Mouse (Mus musculus) T-helper 1 cell (primary cell): ENCODE measurements around the gene Phf12.

Source experiments
- in situ Hi-C: fragments of 300-600 bp; cut with MboI, MseI; formaldehyde crosslinking; loops from one replicate; pipeline ENCODE4 v1.15.1; 2025; ENCODE audit warnings: high pct_unique_total_duplicates

Phf12 gene

DNA sequence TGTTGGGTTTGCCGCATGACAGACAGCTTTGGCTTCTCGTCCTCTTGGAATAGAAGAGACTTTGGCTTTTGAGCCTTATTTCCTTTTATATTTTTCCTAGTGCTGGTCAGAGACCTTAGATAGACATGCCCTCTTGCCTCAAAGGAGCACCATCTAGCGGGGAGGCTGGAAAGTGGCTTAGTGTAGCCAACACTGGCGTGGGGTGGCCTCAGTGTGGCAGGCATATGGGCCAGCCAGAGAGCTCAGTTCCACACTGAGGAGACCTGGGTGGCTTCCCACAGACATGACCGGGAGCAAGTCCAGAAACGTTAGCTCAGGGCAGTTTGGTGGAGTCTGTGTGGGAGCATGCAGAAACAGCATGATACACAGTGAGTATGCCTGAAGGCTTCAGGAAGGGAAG lies 11.8 kb upstream of the Phf12 start:
- in situ Hi-C loops, result no loop called here

DNA sequence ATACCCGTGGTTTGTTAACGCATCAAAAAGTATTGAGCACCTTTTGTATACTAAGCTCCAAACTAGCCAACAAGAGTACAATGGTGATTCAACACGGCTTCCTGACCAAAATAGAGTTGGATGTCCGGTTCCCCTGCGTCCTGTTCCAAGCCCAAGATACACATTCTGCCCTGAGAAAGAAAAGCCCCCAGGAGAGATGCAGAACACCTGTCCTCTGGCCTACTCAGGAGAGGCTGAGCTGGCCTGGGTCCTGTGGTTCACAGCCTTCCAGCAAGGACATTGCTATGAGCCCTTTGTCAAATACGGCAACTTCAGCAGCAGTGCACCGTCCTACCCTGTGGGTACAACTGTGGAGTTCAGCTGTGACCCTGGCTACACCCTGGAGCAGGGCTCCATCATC lies 9.0 kb upstream of the Phf12 start:
- in situ Hi-C loops, result no loop called here

- in situ Hi-C loops, result no loop called here
Observed at GRCm38 (mm10) chr11:77974325-77974724, 8.2 kb upstream of the Phf12 start.

DNA sequence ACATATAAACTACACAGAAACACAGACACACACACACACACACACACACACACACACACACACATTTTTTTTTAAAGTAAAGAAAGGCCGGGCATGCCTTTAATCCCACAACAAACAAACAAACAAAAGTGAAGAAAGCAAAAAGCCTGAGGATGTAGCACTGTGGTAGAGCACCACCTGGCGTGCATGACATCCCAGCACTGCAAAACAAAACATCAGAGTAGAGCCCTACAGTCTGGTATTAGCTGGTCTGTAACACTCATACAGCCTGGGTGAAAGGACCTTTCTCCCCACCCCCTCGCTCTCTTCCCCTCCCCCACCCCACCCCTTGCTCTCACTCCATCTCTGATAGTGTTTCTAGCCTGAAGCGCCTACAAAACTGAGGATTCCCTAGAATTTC lies 6.7 kb upstream of the Phf12 start:
- in situ Hi-C loops, result no loop called here

GRCm38 (mm10) chr11:77978161-77978560 lies 4.4 kb upstream of the Phf12 start:
- in situ Hi-C loops, result no loop called here

DNA sequence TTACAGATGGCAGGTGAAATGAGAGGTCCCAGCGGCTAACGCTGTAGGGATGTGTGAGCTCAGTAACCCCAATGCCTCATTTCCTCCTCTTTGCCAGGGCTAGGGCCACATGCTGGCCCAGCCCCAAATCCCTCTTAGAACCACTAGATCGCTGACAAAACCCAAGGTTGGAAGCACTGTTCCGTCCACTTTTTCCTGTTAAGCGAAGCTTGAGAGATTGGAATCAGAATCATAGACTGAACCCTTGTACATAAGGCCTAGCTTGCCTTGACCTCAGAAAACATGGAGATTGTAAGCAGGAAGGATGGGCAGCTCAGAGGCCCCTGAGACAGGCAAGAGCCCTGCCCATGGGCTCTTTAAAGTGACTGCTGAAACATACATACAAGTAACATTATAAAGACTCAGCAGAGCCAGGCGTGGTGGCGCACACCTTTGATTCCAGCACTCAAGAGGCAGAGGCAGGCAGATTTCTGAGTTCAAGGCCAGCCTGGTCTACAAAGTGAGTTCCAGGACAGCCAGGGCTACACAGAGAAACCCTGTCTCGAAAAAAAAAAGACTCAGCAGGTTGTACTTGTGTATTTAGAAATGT lies 3.2 kb upstream of the Phf12 start:
- in situ Hi-C loops, result no loop called here

- in situ Hi-C loops, result no loop called here
Observed at GRCm38 (mm10) chr11:77980281-77981204, 2.0 kb upstream of the Phf12 start.

DNA sequence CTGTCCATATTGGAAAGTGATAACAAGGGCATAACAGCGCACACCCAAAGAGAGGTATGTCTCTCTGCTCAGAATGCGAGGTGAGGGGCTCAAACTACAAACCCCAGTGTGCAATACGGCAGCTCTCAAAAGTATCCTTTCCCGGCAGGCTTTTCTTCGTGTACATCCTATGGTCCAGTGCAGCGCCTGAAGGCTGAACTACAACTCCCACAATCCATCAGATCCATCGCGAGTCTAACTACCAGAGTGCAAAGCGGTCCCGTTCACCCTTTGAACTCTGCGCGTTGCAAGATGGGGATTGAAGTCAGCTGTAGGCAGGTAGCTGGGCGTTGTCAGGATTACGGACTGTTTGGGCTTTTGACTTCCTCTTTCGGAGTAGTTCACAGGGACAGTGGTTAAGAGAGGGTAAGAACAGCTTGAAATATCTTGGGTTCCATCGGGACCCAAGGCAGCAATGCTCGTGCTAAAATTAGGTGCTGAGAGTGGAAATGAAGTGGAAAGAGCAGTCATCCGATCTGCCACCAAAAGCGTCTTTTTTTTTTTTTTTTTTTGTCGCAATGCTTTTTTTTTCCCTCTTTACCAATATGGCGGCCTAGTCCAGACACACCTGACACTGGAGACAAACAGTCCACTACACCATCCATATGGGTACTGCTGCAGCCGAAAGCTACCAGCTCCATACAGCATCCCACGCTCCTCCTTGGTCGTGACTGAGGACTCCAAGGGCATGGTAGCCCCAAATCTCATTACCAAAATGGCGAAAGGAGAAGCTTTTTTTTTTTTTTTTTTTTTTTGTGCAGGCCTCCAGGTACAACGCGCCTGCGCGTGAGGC lies 729 bp upstream of the Phf12 start:
- in situ Hi-C loops, result no loop called here

GRCm38 (mm10) chr11:77983191-77983936 lies 810 bp downstream of the Phf12 start:
- in situ Hi-C loops, result no loop called here

- in situ Hi-C loops, result no loop called here
Observed at GRCm38 (mm10) chr11:77983937-77984835, 1.6 kb downstream of the Phf12 start.

- in situ Hi-C loops, result no loop called here
Observed at GRCm38 (mm10) chr11:77984836-77985231, 2.3 kb downstream of the Phf12 start.

- in situ Hi-C loops, result no loop called here
Observed at GRCm38 (mm10) chr11:77985541-77986065, 3.0 kb downstream of the Phf12 start.

DNA sequence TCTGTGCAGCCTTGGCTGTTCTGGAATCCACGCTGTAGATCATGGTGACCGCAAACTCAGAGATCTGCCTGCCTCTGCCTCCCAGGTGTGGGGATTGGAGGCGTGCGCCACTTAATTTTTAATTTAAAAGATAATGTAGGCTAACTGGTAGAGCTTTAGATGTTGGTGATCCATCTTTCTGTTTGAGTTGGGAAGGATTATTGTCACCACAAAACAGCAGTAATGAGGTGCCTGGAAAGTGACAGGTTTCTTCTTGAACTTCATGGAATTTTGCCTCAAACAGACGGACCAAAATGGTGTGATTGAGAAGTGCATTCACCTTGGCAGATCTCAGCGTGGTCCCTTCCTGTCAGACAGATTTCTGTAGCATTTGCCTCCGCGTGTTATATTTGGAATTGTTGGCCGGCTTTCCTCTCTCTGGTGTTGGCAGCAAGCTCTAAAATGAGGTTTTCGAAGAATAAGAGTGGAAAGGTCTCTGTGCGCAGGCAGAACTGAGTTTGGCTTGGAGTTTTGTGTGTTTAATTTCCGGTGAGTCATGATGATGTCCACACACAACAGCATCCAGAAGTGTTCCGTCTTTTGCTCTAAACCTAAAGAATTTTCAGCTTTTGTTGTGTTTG lies 6.6 kb downstream of the Phf12 start:
- in situ Hi-C loops, result no loop called here

DNA sequence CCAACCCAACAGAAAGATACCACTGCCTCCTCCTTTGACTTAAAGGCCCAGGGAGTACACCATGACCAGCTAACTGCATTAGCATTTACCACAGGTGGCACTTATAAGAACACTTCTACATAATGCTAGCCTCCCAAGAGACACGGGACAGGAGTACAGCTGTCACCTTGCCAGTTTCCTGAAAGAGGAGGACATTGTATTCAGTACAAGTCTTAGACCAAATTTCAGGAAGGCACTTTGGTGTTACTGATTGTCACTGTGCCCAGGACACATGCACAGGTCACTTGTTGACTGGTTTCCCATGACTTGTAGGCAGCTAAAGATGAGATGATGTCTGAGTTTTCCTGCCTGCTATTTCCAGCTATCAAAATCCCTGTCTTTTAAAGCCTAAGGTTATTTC lies 13.0 kb downstream of the Phf12 start:
- in situ Hi-C loops, result no loop called here

- in situ Hi-C loops, result no loop called here
Observed at GRCm38 (mm10) chr11:78006446-78006845, 23.9 kb downstream of the Phf12 start.

DNA sequence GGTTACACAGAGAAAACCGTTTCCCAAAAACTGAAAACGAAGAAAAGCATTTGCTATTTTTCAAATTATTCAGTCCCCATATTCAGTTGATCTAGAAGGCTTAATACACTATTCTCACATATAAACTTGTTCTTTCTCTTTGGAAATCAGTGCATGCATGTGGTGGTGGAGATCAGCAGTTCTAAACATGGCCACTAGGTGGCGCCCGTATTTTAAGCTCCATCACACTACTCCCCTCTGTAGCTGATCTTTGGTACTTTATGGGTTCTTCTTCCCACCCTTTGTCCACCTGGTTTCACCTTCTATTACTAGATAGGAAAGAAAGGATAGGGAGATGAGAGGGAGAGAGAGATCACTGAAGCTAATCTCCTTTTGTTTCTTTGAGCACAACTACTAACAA lies 37.1 kb downstream of the Phf12 start:
- in situ Hi-C loops, result loop anchor here (10.0 kb wide), 1 partner anchor 465 kb away; no protein-coding TSS in a partner anchor

GRCm38 (mm10) chr11:78023607-78024006 lies 41.1 kb downstream of the Phf12 start:
- in situ Hi-C loops, result no loop called here

DNA sequence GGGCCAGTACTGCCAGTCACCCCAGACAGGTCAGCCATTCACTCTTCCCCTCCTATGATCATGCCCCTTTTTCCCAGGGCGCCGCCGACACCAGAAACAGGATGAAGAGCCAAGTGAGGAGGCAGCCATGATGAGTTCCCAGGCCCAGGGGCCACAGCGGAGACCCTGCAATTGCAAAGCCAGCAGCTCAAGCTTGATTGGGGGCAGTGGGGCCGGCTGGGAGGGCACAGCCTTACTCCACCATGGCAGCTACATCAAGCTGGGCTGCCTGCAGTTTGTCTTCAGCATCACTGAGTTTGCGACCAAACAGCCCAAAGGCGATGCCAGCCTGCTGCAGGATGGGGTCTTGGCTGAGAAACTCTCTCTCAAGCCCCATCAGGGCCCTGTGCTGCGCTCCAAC lies 46.7 kb downstream of the Phf12 start:
- in situ Hi-C loops, result no loop called here

DNA sequence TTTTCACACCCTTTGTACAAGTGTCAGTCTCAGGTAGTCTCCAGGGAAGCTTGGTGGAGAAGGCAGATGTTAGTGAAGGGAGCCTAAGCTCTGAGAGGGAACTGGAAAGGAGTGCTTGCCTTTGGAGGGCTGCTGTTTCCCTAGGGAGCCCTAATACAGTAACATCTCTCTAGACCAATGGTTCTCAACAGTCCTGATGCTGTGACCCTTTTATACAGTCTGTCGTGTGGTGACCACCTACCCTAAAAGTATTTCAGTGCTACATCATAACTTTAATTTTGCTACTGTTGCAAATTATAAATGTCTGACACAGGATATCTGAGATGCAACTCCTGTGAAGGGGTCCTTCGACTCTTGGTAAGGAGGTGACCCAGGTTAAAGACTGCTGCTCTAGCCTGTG lies 48.0 kb downstream of the Phf12 start:
- in situ Hi-C loops, result no loop called here

DNA sequence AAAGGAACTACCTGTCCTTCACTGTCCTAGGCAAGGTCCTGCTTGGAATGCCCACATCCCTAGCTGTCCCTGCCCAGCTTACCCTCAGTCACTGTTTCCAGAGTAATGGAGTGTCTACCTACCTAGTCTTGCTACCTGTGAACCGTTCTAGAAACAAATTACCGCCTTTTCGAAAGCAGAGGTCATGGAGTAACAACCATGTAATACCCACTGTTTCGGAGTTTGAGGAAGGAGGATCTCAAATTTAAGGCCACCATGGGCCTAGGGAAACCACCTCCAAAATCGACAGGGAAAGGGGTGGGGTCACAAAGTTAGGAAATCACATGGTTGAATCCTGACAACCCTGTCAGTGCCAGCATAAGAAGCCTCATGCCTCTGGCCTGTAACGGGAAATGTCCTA lies 48.8 kb downstream of the Phf12 start:
- in situ Hi-C loops, result no loop called here
